Mouse (Mus musculus) midbrain, embryonic 15.5 days (tissue): ENCODE results near the gene Gipc3. TPM values are rescaled to one million over a fixed set of nuclear protein-coding genes. Genes with fewer than 3 reads are reported as not detected.

ENCODE experiments used
- ATAC-seq: fragments of 200-750 bp; cut with Nextera tagmentation; replicated peaks from 2 replicates; pipeline ENCODE4 v1.8.0; 2017; ENCODE audit warnings: moderate TSS enrichment
- H3K27ac ChIP-seq: fragments of 300-500 bp; sonication (generic); 2 replicates; pipeline ENCODE4 v1.5.1; 2015; ENCODE audit warnings: mild to moderate bottlenecking, inconsistent platforms
- H3K27me3 ChIP-seq: fragments of 300-500 bp; sonication (generic); replicated peaks from 2 replicates; pipeline ENCODE4 v1.6.1; 2015; ENCODE audit warnings: inconsistent platforms
- H3K36me3 ChIP-seq: fragments of 300-500 bp; sonication (generic); replicated peaks from 2 replicates; pipeline ENCODE4 v1.6.1; 2015; ENCODE audit warnings: inconsistent platforms
- H3K4me1 ChIP-seq: fragments of 300-500 bp; sonication (generic); 2 replicates; pipeline ENCODE4 v1.6.1; 2015; ENCODE audit warnings: inconsistent platforms
- H3K4me2 ChIP-seq: fragments of 300-500 bp; sonication (generic); 2 replicates; pipeline ENCODE4 v1.6.1; 2015; ENCODE audit warnings: inconsistent platforms, mild to moderate bottlenecking, moderate library complexity
- H3K4me3 ChIP-seq: fragments of 300-500 bp; sonication (generic); 2 replicates; pipeline ENCODE4 v1.5.1; 2015; ENCODE audit warnings: mild to moderate bottlenecking, inconsistent platforms
- H3K9ac ChIP-seq: fragments of 300-500 bp; sonication (generic); 2 replicates; pipeline ENCODE4 v1.6.1; 2015; ENCODE audit warnings: mild to moderate bottlenecking, inconsistent platforms
- H3K9me3 ChIP-seq: fragments of 300-500 bp; sonication (generic); 2 replicates; pipeline ENCODE4 v1.6.1; 2016; ENCODE audit warnings: inconsistent platforms
- WGBS: fragments of 180-500 bp; shearing (Covaris S2); methylation state at CpG from one replicate; pipeline ENCODE4 v1.1.7; 2015; ENCODE audit warnings: mixed read lengths; 5-methylcytosine and 5-hydroxymethylcytosine counted together
- polyA plus RNA-seq: library from polyadenylated mRNA; unstranded; fragments of >200 nt; fragmentation: Nextera tagmentation; extraction: Ambion mirVana; gene quantifications from 2 replicates; pipeline ENCODE4 v1.2.1, GENCODE M21; 2015

The Gipc3 gene
- polyA plus RNA-seq, 1 experiment from 2014 or later = not detected

DNA sequence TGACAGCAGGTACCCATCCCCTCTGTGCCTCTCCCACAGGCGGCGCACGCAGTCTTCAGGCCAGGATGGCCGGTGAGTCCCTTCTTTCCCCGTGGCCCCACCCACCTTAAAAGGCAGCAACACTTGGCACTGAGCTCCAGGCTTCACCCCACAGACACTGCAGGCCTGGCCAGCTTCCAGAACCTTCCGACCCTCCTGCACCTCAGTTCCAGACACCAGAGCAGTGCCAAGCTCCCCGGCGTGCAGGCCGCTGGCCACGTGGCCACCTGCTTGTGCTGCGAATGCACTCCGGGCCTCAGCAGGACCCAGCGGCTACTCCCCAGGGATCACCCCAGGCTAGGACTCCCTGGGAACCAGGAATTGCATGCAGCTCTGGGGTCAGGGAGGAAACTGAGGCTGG lies 29.5 kb downstream of the Gipc3 start:
- H3K27me3 ChIP-seq = no peaks in the 10 kb centered on the region
- no peak for ATAC-seq
- H3K9ac ChIP-seq = no peak overlapping the region
- H3K9me3 ChIP-seq = no peaks in the 10 kb centered on the region
- 91% methylated on average over 13 of the region's 13 CpGs for whole genome bisulfite sequencing
- H3K4me2 ChIP-seq = no peak overlapping the region
- no peak overlapping the region for H3K4me3 ChIP-seq
- no peak overlapping the region for H3K27ac ChIP-seq
- peaks cover 76% of the 10 kb centered on the region for H3K36me3 ChIP-seq
- no peaks in the 10 kb centered on the region; the same call in 1 of the 2 replicates for H3K4me1 ChIP-seq

GRCm38 (mm10) chr10:81309571-81309970 lies 33.5 kb downstream of the Gipc3 start:
- H3K4me2 ChIP-seq = no peak overlapping the region
- WGBS = 92% methylated on average over 5 of the region's 5 CpGs
- no peak overlapping the region for H3K27ac ChIP-seq
- no peaks in the 10 kb centered on the region for H3K4me1 ChIP-seq
- H3K4me3 ChIP-seq = no peak overlapping the region
- H3K9ac ChIP-seq = no peak overlapping the region
- H3K36me3 ChIP-seq = peaks cover 77% of the 10 kb centered on the region
- no peaks in the 10 kb centered on the region for H3K9me3 ChIP-seq
- no peaks in the 10 kb centered on the region for H3K27me3 ChIP-seq
- no peak for ATAC-seq

DNA sequence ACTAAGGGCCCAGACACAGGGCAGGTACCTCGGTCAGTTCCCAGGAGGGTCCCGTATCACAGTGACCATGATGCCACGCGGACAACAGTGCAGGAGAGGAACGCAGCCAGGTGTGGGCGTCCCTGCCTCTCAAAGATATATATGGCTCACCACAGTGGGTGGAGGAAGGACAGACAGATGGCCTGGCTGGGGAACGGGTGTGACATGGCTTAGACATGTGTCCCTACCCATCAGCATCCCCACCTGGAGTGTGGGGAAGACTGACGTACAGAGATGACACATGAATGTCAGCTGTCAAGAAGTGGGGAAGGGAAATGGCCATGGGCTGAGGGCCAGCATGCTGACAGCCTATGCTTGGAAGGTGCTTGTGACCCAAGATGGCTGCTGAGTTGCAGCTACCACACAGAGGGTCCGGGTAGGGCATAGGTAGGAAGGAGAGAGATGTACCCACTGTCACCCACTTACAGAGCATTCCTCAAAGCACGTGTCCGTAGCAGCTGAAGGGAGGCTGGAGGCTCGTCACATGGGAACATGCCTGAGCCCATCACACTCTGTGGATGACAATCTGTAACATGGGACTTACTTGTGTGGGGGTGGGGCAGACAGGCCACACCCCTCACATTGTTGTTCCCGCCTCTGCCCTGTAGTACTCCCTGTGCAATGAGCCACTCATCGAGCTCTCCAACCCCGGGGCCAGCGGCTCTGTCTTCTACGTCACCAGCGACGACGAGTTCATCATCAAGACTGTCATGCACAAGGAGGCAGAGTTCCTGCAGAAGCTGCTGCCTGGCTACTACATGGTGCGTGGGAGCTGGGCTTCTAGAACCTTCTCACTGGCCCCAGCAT lies 36.0 kb downstream of the Gipc3 start:
- Histone ChIP-seq H3K4me3 (no peak overlapping the region), H3K27me3 (no peaks in the 10 kb centered on the region), H3K9ac (no peak overlapping the region), H3K4me1 (peaks cover 4% of the 10 kb centered on the region; the same call in 1 of the 2 replicates), H3K4me2 (no peak overlapping the region), H3K36me3 (peaks cover 53% of the 10 kb centered on the region), H3K27ac (no peak overlapping the region), H3K9me3 (no peaks in the 10 kb centered on the region)
- ATAC-seq = no peak
- 94% methylated on average over 21 of the region's 21 CpGs for WGBS

DNA sequence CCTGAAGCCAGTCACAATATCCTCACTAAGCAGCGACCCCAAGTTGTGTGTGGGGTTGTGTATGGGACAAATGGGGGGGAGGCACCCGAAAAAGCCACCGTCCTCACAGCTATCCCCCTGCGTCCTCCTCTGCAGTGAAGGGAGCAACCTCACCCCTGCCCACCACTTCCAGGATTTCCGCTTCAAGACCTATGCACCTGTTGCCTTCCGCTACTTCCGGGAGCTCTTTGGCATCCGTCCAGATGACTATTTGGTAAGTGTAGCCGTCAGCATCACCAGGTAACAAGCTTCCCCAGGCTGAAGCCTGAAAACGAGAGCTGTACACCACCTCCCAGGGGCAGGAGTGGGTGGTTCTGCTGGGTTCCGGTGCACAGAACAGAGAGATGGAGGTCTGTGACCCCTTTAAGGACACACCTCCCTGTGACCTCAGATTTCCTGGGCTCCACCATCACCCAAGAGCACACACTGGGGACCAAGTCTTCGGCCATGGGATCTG lies 36.8 kb downstream of the Gipc3 start:
- no peak for ATAC-seq
- WGBS = 92% methylated on average over 12 of the region's 12 CpGs
- peaks cover 46% of the 10 kb centered on the region for H3K36me3 ChIP-seq
- H3K27me3 ChIP-seq = no peaks in the 10 kb centered on the region
- peaks cover 6% of the 10 kb centered on the region; the same call in 1 of the 2 replicates for H3K4me1 ChIP-seq
- no peak overlapping the region for H3K27ac ChIP-seq
- no peak overlapping the region for H3K4me2 ChIP-seq
- H3K9ac ChIP-seq = no peak overlapping the region
- H3K9me3 ChIP-seq = no peaks in the 10 kb centered on the region
- no peak overlapping the region for H3K4me3 ChIP-seq

DNA sequence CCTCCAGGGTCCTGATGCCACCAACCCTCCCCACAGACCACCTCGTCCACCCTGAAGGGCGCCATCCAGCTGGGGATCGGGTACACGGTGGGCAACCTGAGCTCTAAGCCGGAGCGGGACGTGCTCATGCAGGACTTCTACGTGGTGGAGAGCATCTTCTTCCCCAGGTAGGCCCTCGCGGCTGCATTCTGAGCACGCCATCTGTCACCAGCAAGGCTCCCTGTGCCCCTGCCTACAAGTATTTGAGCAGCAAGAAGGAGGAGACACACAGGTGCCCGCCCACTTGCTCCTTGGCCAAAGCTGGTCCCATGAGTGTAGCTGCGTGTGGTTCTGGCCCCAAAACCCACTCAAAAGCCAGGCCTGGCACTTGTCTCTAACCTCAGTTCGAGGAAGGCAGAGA lies 37.4 kb downstream of the Gipc3 start:
- H3K9ac ChIP-seq = no peak overlapping the region
- H3K27ac ChIP-seq = no peak overlapping the region
- no peak overlapping the region for H3K4me2 ChIP-seq
- no peaks in the 10 kb centered on the region for H3K9me3 ChIP-seq
- H3K4me1 ChIP-seq = peaks cover 9% of the 10 kb centered on the region
- no peak overlapping the region for H3K4me3 ChIP-seq
- 95% methylated on average over 14 of the region's 14 CpGs for WGBS
- no peak for ATAC-seq
- no peaks in the 10 kb centered on the region for H3K27me3 ChIP-seq
- H3K36me3 ChIP-seq = peaks cover 40% of the 10 kb centered on the region

DNA sequence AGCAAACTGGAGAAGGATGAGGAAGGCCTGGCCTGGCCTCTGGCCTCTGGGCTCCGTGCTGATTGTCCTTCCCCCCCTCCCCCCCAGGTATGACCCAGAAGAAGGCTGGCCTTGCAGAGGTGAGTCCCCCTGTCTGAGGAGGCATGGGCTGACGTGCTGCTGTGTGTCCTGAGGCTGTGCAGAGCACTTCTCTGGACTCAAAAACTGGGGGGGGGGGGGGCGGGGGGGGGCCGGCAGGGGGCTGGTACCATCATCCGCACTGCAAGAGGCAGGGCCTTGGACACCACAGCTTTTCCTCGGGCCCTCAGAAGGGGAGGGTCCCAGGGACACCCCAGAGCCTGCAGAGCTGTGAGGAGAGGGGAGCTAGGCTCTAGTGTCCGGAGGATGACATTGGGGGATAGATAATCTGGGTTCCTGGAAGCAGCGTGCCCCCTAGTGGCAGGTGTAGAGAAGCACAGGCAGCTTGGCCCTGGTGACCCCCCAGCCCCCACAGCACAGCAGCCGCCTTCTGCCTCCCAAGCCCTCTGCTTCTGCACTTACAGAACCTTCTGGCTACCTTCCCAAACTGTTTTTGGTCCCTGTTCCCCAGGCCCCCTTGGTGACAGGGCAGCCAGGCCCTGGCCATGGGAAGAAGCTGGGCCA lies 38.3 kb downstream of the Gipc3 start:
- Histone ChIP-seq H3K27ac (no peak overlapping the region), H3K36me3 (peaks cover 32% of the 10 kb centered on the region), H3K4me2 (no peak overlapping the region), H3K9ac (no peak overlapping the region), H3K4me1 (peaks cover 15% of the 10 kb centered on the region), H3K4me3 (no peak overlapping the region), H3K27me3 (no peaks in the 10 kb centered on the region), H3K9me3 (no peaks in the 10 kb centered on the region)
- ATAC-seq = no peak
- 27% methylated on average over 7 of the region's 9 CpGs for WGBS

GRCm38 (mm10) chr10:81303761-81304160 lies 39.3 kb downstream of the Gipc3 start:
- Histone ChIP-seq H3K4me1 (peaks cover 15% of the 10 kb centered on the region), H3K9me3 (no peaks in the 10 kb centered on the region), H3K4me2 (no peak overlapping the region), H3K4me3 (no peak overlapping the region), H3K9ac (no peak overlapping the region), H3K27ac (no peak overlapping the region), H3K27me3 (no peaks in the 10 kb centered on the region), H3K36me3 (peaks cover 22% of the 10 kb centered on the region)
- no peak for ATAC-seq
- WGBS = 80% methylated on average over 7 of the region's 7 CpGs

GRCm38 (mm10) chr10:81303258-81303657 lies 39.8 kb downstream of the Gipc3 start:
- 76% methylated on average over 10 of the region's 10 CpGs for WGBS
- Histone ChIP-seq H3K9ac (no peak overlapping the region), H3K9me3 (no peaks in the 10 kb centered on the region), H3K27me3 (no peaks in the 10 kb centered on the region), H3K4me2 (no peak overlapping the region), H3K27ac (no peak overlapping the region), H3K4me1 (peaks cover 15% of the 10 kb centered on the region), H3K4me3 (no peak overlapping the region), H3K36me3 (peaks cover 21% of the 10 kb centered on the region)
- no peak for ATAC-seq

DNA sequence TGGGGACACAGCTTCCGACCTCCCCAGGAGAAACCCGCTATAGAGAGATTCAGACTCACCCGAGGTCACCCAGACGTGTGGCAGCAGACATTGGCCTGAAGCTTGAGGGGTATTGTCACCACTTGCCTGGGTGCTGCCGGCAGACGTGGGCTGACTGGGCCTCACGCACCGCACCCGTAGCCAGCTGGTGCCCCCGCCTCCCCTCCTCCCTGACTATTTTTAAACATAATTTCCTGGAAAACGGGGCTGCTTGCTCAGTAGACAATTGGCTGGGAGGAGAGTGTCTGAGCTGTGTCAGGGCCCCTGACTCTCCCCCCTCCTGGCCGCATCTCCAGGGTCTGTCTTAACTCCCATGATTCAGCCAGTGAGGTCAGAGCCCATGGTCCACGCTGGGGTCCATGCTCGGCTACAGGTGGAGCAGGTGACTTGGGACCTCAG lies 40.3 kb downstream of the Gipc3 start:
- Histone ChIP-seq H3K4me2 (no peak overlapping the region), H3K9ac (no peak overlapping the region), H3K9me3 (no peaks in the 10 kb centered on the region), H3K27ac (no peak overlapping the region), H3K4me3 (no peak overlapping the region), H3K36me3 (peaks cover 17% of the 10 kb centered on the region), H3K27me3 (no peaks in the 10 kb centered on the region), H3K4me1 (peaks cover 15% of the 10 kb centered on the region)
- WGBS = 75% methylated on average over 14 of the region's 14 CpGs
- ATAC-seq = no peak

GRCm38 (mm10) chr10:81302288-81302687 lies 40.8 kb downstream of the Gipc3 start:
- H3K27me3 ChIP-seq = no peaks in the 10 kb centered on the region
- no peak overlapping the region for H3K9ac ChIP-seq
- peaks cover 12% of the 10 kb centered on the region; the same call in 1 of the 2 replicates for H3K36me3 ChIP-seq
- no peak overlapping the region for H3K4me3 ChIP-seq
- H3K4me1 ChIP-seq = peaks cover 17% of the 10 kb centered on the region
- no peaks in the 10 kb centered on the region for H3K9me3 ChIP-seq
- ATAC-seq = no peak
- H3K27ac ChIP-seq = no peak overlapping the region
- H3K4me2 ChIP-seq = no peak overlapping the region
- 66% methylated on average over 4 of the region's 4 CpGs for WGBS

- no peak overlapping the region for H3K9ac ChIP-seq
- no peaks in the 10 kb centered on the region for H3K27me3 ChIP-seq
- H3K4me1 ChIP-seq = peaks cover 20% of the 10 kb centered on the region
- H3K4me3 ChIP-seq = no peak overlapping the region
- no peaks in the 10 kb centered on the region for H3K9me3 ChIP-seq
- H3K36me3 ChIP-seq = peaks cover 4% of the 10 kb centered on the region; the same call in 1 of the 2 replicates
- no peak for ATAC-seq
- no peak overlapping the region for H3K27ac ChIP-seq
- H3K4me2 ChIP-seq = no peak overlapping the region
- WGBS = 82% methylated on average over 9 of the region's 9 CpGs
Measured at GRCm38 (mm10) chr10:81301321-81301720, 41.7 kb downstream of the Gipc3 start.

DNA sequence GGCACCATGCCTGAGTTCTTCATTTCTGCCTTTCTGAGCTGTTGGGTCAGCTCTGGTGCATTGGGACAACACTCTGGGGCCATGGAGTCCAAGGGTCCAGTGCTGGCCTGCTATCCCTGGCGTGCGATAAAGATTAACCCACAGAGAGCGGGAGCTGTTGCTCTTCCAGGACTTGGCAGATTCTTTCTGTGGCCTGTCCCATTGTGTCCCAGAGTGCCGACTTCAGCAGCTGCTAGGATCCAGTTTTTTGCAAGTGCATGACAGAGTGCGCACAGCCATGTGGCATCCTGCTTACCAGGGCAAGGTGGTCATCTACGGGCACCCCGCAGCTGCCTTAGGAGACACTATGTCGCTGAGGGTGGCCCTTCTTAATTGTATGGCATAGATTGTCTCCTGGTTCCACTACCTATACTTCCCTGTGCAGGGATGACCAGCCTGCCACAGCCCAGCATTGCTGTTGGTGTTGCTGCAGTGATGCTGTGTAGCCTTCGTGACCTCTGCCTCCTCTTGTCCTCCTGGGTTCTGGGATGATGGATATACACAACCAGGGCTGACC lies 42.6 kb downstream of the Gipc3 start:
- whole genome bisulfite sequencing = 87% methylated on average over 9 of the region's 9 CpGs
- no peaks in the 10 kb centered on the region for H3K9me3 ChIP-seq
- H3K4me1 ChIP-seq = peaks cover 29% of the 10 kb centered on the region
- no peak overlapping the region for H3K9ac ChIP-seq
- no peak overlapping the region for H3K4me2 ChIP-seq
- no peak overlapping the region for H3K27ac ChIP-seq
- no peaks in the 10 kb centered on the region for H3K27me3 ChIP-seq
- ATAC-seq = no peak
- no peaks in the 10 kb centered on the region for H3K36me3 ChIP-seq
- H3K4me3 ChIP-seq = no peak overlapping the region
